Mouse (Mus musculus) limb, embryonic 12.5 days (tissue): ENCODE data around the gene Rsph3b. TPM values are rescaled to one million over a fixed set of nuclear protein-coding genes. Genes with fewer than 3 reads are reported as not detected.

Experiments
- ATAC-seq: fragments of 200-750 bp; cut with Nextera tagmentation; 2 replicates; pipeline ENCODE4 v1.8.0; 2017; ENCODE audit warnings: low read depth, moderate TSS enrichment; ENCODE audit not compliant: insufficient number of reproducible peaks, insufficient read depth, low FRiP score, low TSS enrichment
- H3K27ac ChIP-seq: fragments of 300-500 bp; sonication (generic); 2 replicates; pipeline ENCODE4 v1.5.1; 2016; ENCODE audit warnings: mild to moderate bottlenecking, moderate library complexity
- H3K27me3 ChIP-seq: fragments of 300-500 bp; sonication (generic); 2 replicates; pipeline ENCODE4 v1.6.1; 2016; ENCODE audit warnings: mild to moderate bottlenecking, moderate library complexity
- H3K36me3 ChIP-seq: fragments of 300-500 bp; sonication (generic); 2 replicates; pipeline ENCODE4 v1.6.1; 2016; ENCODE audit warnings: mild to moderate bottlenecking, moderate library complexity
- H3K4me1 ChIP-seq: fragments of 300-500 bp; sonication (generic); replicated peaks from 2 replicates; pipeline ENCODE4 v1.6.1; 2016
- H3K4me2 ChIP-seq: fragments of 300-500 bp; sonication (generic); 2 replicates; pipeline ENCODE4 v1.6.1; 2016; ENCODE audit warnings: mild to moderate bottlenecking, moderate library complexity
- H3K4me3 ChIP-seq: fragments of 300-500 bp; sonication (generic); replicated peaks from 2 replicates; pipeline ENCODE4 v1.5.1; 2016; ENCODE audit warnings: mild to moderate bottlenecking
- H3K9ac ChIP-seq: fragments of 300-500 bp; sonication (generic); replicated peaks from 2 replicates; pipeline ENCODE4 v1.6.1; 2016; ENCODE audit warnings: mild to moderate bottlenecking, moderate library complexity
- H3K9me3 ChIP-seq: fragments of 300-500 bp; sonication (generic); 2 replicates; pipeline ENCODE4 v1.6.1; 2016; ENCODE audit warnings: mild to moderate bottlenecking, moderate library complexity
- WGBS: fragments of 180-500 bp; shearing (Covaris S2); methylation state at CpG from one replicate; pipeline ENCODE4 v1.1.7; 2016; 5-methylcytosine and 5-hydroxymethylcytosine counted together
- polyA plus RNA-seq: library from polyadenylated mRNA; unstranded; fragments of >200 nt; fragmentation: Nextera tagmentation; extraction: Ambion mirVana; gene quantifications from 2 replicates; pipeline ENCODE4 v1.2.1, GENCODE M21; 2016

Gene Rsph3b
- polyA plus RNA-seq, 1 experiment from 2014 or later, result 37.7 TPM

DNA sequence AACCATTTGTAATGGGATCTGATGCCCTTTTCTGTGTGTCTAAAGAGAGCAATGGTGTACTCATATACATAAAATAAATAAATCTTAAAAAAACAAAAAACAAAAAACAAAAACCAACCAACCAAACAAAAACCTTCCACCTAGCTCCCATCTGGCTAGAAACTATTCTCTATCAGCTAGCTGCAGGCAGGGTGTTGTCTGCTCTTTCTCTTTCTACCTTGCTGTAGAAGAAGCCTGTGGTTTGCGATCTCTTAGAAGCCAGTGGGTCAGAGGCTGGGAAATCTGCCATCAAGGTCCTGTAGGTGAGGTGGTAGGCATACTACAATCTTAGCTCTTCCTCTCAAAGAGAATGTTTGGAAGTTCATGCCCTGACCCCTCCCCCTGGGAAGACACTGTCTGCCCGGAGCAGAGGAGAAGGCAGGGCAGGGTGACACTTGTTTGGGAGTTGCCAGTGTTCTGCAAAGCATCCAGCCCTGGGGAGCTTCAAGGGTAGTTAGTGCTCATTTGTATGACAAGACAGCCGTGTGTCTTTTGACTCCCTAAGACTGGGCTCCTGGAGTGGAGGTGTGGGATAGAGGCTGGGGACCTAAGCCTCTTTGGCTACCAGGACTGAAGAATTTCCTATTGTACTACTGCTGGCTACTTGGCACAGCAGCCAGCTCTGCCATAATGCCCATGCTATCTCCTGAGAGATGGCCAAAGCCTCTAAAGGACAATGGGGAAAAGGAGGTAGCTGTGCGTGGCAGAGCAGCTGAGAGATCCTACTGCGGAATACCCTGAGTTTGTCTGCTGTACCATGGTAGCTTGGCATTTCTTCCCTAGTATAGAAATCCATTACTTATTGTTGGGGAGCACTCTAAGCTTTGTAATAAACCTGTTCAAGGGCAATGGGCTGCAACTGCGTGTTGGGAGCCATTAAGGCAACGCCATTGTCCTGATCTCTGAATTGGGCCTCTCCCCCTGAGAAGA lies 56.2 kb downstream of the Rsph3b start:
- no peak for ATAC-seq

GRCm38 (mm10) chr17:6886445-6886844 lies 62.0 kb downstream of the Rsph3b start:
- ATAC-seq, result no peak

More for the DNA sequence above, 56.2 kb downstream of the Rsph3b start:
- Histone ChIP-seq H3K36me3 (no peaks in the 10 kb centered on the region), H3K4me1 (no peaks in the 10 kb centered on the region), H3K9me3 (no peaks in the 10 kb centered on the region), H3K27me3 (no peaks in the 10 kb centered on the region), H3K4me2 (no peak overlapping the region), H3K27ac (no peak overlapping the region), H3K4me3 (no peak overlapping the region), H3K9ac (no peak overlapping the region)
- 72% methylated on average over 7 of the region's 7 CpGs for WGBS

DNA sequence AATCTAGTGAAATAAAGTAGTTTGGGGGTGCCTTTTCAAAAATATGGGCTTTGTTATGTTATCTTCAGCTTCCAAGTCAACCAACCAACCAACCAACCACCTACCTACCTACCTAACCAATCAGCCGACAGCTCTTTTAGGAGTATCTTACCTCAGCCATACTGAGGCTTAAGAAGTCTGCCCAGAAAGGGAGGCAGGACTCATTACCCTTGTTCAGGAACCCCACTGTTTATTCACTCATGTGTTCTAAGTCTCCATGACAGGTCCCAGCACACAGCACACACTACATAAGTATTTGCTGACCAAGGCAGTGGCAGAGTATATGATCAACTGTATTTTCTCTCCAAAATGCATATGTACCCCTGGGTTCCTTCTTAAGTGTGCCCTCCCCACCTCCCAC lies 64.0 kb downstream of the Rsph3b start:
- 100% methylated on average over 1 of the region's 1 CpGs for WGBS
- H3K36me3 ChIP-seq, result no peaks in the 10 kb centered on the region

More at GRCm38 (mm10) chr17:6886445-6886844, 62.0 kb downstream of the Rsph3b start:
- H3K9me3 ChIP-seq, result no peaks in the 10 kb centered on the region
- H3K4me2 ChIP-seq, result no peak overlapping the region
- no peak overlapping the region for H3K27ac ChIP-seq
- H3K4me3 ChIP-seq, result no peak overlapping the region
- WGBS, result 93% methylated on average over 1 of the region's 1 CpGs
- H3K9ac ChIP-seq, result no peak overlapping the region
- H3K27me3 ChIP-seq, result no peaks in the 10 kb centered on the region
- no peaks in the 10 kb centered on the region for H3K36me3 ChIP-seq
- H3K4me1 ChIP-seq, result no peaks in the 10 kb centered on the region

DNA sequence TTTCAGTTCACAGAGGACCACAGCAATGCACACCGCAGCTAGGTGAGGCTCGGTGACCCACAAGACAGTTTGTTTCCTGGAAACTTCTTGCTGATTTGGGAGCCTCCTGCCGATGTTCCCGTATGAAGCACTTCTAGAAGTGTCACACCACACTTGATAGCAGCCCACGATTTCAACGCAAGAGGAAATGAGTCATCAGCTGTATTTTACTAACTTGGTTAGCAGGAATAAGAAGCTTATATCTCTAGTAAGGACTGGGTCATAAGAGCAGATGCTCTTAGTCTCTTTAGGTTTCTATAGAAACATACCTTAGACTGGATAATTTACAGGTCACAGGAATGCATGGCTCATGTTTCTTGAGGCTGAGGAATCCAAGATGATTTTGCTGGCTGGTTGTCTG lies 67.2 kb downstream of the Rsph3b start:
- no peak overlapping the region for H3K9ac ChIP-seq
- no peaks in the 10 kb centered on the region for H3K36me3 ChIP-seq
- WGBS, result 89% methylated on average over 6 of the region's 6 CpGs
- no peaks in the 10 kb centered on the region for H3K4me1 ChIP-seq
- H3K27me3 ChIP-seq, result no peaks in the 10 kb centered on the region
- H3K9me3 ChIP-seq, result no peaks in the 10 kb centered on the region
- no peak for ATAC-seq
- H3K4me2 ChIP-seq, result no peak overlapping the region
- H3K4me3 ChIP-seq, result no peak overlapping the region
- no peak overlapping the region for H3K27ac ChIP-seq

More for the DNA sequence above, 64.0 kb downstream of the Rsph3b start:
- no peak overlapping the region for H3K4me2 ChIP-seq
- no peaks in the 10 kb centered on the region for H3K4me1 ChIP-seq
- H3K9ac ChIP-seq, result no peak overlapping the region
- no peak for ATAC-seq
- no peaks in the 10 kb centered on the region for H3K9me3 ChIP-seq
- no peak overlapping the region for H3K4me3 ChIP-seq
- no peaks in the 10 kb centered on the region for H3K27me3 ChIP-seq
- H3K27ac ChIP-seq, result no peak overlapping the region

DNA sequence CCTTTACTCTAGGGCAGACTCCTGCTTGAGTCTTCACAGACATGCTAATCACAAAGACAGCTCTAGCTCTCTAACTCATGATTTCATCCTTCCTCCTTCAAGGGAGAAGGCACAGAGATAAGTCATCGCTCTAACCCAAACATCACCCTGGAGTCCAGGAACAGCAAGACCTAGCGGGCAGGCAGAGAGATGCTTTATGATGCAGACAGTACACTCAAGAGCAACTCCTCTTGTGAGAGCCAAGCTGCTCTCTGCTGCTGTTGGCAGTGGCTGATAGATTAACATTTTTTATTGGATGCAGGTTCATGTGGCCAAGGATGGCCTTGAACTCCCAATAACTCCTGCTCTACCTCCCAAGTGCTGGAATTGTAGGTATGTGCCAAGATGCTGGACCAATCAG lies 77.1 kb downstream of the Rsph3b start:
- H3K9me3 ChIP-seq, result 0 out of 2 replicates have a peak, but pooled peaks cover 4% of the 10 kb centered on the region
- 93% methylated on average over 2 of the region's 2 CpGs for WGBS
- H3K9ac ChIP-seq, result no peak overlapping the region
- H3K36me3 ChIP-seq, result no peaks in the 10 kb centered on the region
- no peaks in the 10 kb centered on the region for H3K27me3 ChIP-seq
- peaks cover 21% of the 10 kb centered on the region for H3K4me1 ChIP-seq
- no peak overlapping the region for H3K4me2 ChIP-seq
- H3K4me3 ChIP-seq, result no peak overlapping the region
- no peak overlapping the region for H3K27ac ChIP-seq
- no peak for ATAC-seq

DNA sequence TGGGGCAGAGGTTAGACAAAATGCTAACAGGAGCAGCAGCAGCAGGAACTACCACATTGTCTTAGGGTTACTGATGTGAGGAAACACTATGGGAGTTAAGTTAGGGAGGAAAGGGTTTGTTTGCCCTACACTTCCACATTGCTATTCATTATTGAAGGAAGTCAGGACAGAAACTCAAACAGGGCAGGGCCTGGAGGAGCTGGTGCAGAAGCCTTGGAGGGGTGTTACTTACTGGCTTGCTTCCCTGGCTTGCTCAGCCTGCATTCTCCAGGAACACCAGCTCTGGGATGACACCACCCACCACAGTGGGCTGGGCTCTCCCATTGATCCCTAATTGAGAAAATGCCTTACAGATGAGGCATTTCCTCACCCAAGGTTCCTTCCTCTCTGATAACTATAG lies 79.7 kb downstream of the Rsph3b start:
- ATAC-seq, result no peak
- Histone ChIP-seq H3K4me3 (no peak overlapping the region), H3K36me3 (no peaks in the 10 kb centered on the region), H3K27me3 (0 out of 2 replicates have a peak, but pooled peaks cover 4% of the 10 kb centered on the region), H3K27ac (no peak overlapping the region), H3K4me1 (peaks cover 46% of the 10 kb centered on the region), H3K9me3 (0 out of 2 replicates have a peak, but pooled peaks cover 3% of the 10 kb centered on the region), H3K9ac (no peak overlapping the region), H3K4me2 (no peak overlapping the region)

DNA sequence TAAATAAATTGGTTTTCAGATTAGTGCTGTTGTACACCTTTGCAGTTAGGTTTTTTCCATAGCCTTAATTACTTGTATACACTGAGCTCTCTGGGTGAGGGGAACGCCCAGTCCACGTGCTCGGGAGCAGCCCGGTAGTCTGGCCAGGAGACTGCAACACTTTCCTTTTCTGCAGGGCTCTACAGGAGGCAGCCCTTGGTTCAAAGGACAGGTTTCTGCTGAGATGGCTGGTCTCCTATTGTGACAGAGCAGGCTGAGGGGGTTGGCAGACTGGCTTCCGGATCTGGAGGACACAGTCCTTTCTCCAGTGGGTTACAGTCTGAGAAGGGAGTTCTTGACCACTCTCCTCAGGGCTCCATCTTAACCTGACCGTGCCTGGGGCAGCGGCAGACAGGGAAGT lies 80.7 kb downstream of the Rsph3b start:
- H3K4me1 ChIP-seq, result peaks cover 46% of the 10 kb centered on the region
- H3K4me2 ChIP-seq, result no peak overlapping the region
- no peak overlapping the region for H3K9ac ChIP-seq
- 14% methylated on average over 7 of the region's 7 CpGs for WGBS
- no peak overlapping the region for H3K4me3 ChIP-seq
- peaks cover 12% of the 10 kb centered on the region; the same call in 1 of the 2 replicates for H3K27me3 ChIP-seq
- no peaks in the 10 kb centered on the region for H3K9me3 ChIP-seq
- no peaks in the 10 kb centered on the region for H3K36me3 ChIP-seq
- no peak overlapping the region for H3K27ac ChIP-seq
- no peak for ATAC-seq

DNA sequence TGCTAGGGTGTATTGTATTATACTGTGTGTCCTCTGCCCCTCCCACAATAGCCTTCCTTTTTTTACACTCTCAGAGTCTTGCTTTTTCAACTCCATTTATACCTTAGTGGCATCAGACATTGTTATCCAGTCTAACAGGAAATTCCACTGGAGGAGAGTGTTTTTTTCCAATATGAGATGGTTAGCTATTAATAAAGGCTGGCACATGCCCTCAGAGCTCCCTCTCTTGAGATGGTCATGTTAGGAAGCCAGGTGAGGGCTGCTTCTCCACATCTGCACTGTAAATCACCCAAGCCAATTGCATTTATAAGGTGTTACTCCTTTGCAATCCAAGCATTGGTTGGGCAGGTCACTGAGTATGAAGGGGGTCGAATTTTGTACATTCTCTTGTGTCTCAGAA lies 81.9 kb downstream of the Rsph3b start:
- Histone ChIP-seq H3K36me3 (no peaks in the 10 kb centered on the region), H3K9ac (no peak overlapping the region), H3K9me3 (no peaks in the 10 kb centered on the region), H3K27me3 (peaks cover 24% of the 10 kb centered on the region; the same call in 1 of the 2 replicates), H3K27ac (no peak overlapping the region), H3K4me2 (no peak overlapping the region), H3K4me1 (peaks cover 51% of the 10 kb centered on the region), H3K4me3 (no peak overlapping the region)
- no peak for ATAC-seq
- WGBS, result 40% methylated on average over 1 of the region's 1 CpGs

DNA sequence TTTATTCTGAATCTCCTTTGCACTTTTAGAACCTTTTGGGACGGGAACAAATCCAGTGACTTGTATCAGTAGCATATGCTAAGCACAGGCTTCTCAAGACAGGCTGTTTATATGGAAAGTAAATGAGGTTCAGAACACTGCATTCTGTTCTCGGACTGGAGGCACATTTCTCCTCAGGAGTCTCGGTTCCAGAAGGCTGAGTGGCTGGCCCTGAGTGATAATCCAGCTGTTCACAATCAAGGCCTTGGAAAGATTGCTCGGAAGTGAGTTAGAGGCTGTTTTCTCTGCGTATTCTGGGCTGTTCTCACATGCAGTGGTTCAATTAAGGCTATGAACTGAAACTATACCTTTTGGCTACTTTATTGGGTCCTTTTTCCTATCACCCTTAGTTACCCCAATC lies 82.9 kb downstream of the Rsph3b start:
- H3K4me1 ChIP-seq, result peaks cover 59% of the 10 kb centered on the region
- ATAC-seq, result no peak
- 22% methylated on average over 5 of the region's 5 CpGs for WGBS
- H3K9ac ChIP-seq, result no peak overlapping the region
- no peak overlapping the region for H3K4me3 ChIP-seq
- no peaks in the 10 kb centered on the region for H3K36me3 ChIP-seq
- peak overlapping the region; percentile 50; the same call in 1 of the 2 replicates for H3K27ac ChIP-seq
- peak overlapping the region; percentile 47; the same call in 1 of the 2 replicates for H3K4me2 ChIP-seq
- H3K9me3 ChIP-seq, result no peaks in the 10 kb centered on the region
- H3K27me3 ChIP-seq, result peaks cover 32% of the 10 kb centered on the region

- ATAC-seq, result no peak
- H3K4me2 ChIP-seq, result peak overlapping the region; percentile 47
- H3K9me3 ChIP-seq, result no peaks in the 10 kb centered on the region
- no peak overlapping the region for H3K4me3 ChIP-seq
- no peak overlapping the region for H3K27ac ChIP-seq
- H3K27me3 ChIP-seq, result peaks cover 39% of the 10 kb centered on the region
- H3K9ac ChIP-seq, result 0 out of 2 replicates have a peak overlapping the region, but pooled peaks have one; percentile 8
- H3K4me1 ChIP-seq, result peaks cover 64% of the 10 kb centered on the region
- 14% methylated on average over 13 of the region's 13 CpGs for WGBS
- no peaks in the 10 kb centered on the region for H3K36me3 ChIP-seq
Observed at GRCm38 (mm10) chr17:6864869-6865268, 83.6 kb downstream of the Rsph3b start.

DNA sequence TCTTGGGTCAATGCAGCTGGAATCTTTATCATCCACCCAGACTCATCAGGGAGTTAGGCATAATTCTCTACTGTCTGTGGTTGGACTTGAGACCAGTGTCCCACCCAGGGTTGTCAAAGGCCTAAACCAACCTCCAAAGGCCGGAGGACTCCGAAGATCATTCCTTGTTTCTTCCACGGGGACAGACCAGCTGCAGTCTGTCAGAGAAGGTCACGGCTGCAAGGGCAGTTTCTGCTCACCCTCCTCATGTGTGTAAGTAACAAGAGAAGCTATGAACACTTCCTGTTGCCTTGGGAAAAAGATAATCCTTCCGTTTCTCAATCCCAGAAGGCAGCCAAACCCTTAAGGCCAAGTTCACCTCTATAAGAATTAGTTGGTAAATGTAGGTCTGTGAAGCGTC lies 85.0 kb downstream of the Rsph3b start:
- Histone ChIP-seq H3K9ac (no peak overlapping the region), H3K36me3 (no peaks in the 10 kb centered on the region), H3K4me2 (no peak overlapping the region), H3K4me3 (no peak overlapping the region), H3K9me3 (no peaks in the 10 kb centered on the region), H3K27ac (no peak overlapping the region), H3K4me1 (peaks cover 59% of the 10 kb centered on the region), H3K27me3 (peaks cover 51% of the 10 kb centered on the region)
- WGBS, result 78% methylated on average over 6 of the region's 6 CpGs
- no peak for ATAC-seq
